Mouse (Mus musculus) heart, embryonic 11.5 days (tissue): ENCODE results near the gene Wdr76. TPM values are rescaled to one million over a fixed set of nuclear protein-coding genes. Genes with fewer than 3 reads are reported as not detected.
A peak's percentile ranks its signal among the peaks of the same experiment; 100 is the strongest.
"Not testable (repeated sequence)": the region's sequence is repeated elsewhere in the genome, so short reads cannot be mapped to it uniquely, and the experiment has no call there.

Experiments
- ATAC-seq: fragments of 200-750 bp; cut with Nextera tagmentation; replicated peaks from 2 replicates; pipeline ENCODE4 v1.8.0; 2017; ENCODE audit warnings: moderate library complexity; ENCODE audit not compliant: insufficient number of reproducible peaks, low FRiP score, low TSS enrichment
- H3K27ac ChIP-seq: fragments of 300-500 bp; sonication (generic); 2 replicates; pipeline ENCODE4 v1.5.1; 2014; ENCODE audit warnings: mild to moderate bottlenecking, low read depth, low read length
- H3K27me3 ChIP-seq: fragments of 300-500 bp; sonication (generic); 2 replicates; pipeline ENCODE4 v1.6.1; 2014; ENCODE audit warnings: mild to moderate bottlenecking, low read length, mixed read lengths; ENCODE audit not compliant: control insufficient read depth, insufficient read depth
- H3K36me3 ChIP-seq: fragments of 300-500 bp; sonication (generic); 2 replicates; pipeline ENCODE4 v1.6.1; 2014; ENCODE audit warnings: mild to moderate bottlenecking, low read length, moderate library complexity, mixed read lengths; ENCODE audit not compliant: control insufficient read depth, insufficient read depth
- H3K4me1 ChIP-seq: fragments of 300-500 bp; sonication (generic); 2 replicates; pipeline ENCODE4 v1.6.1; 2014; ENCODE audit warnings: low read length; ENCODE audit not compliant: control insufficient read depth, insufficient read depth
- H3K4me2 ChIP-seq: fragments of 300-500 bp; sonication (generic); 2 replicates; pipeline ENCODE4 v1.6.1; 2014; ENCODE audit warnings: mild to moderate bottlenecking, moderate library complexity
- H3K4me3 ChIP-seq: fragments of 300-500 bp; sonication (generic); 2 replicates; pipeline ENCODE4 v1.5.1; 2014; ENCODE audit warnings: low read depth, low read length
- H3K9ac ChIP-seq: fragments of 300-500 bp; sonication (generic); 2 replicates; pipeline ENCODE4 v1.6.1; 2014; ENCODE audit warnings: mild to moderate bottlenecking, low read depth, low read length, moderate library complexity
- H3K9me3 ChIP-seq: fragments of 300-500 bp; sonication (generic); replicated peaks from 2 replicates; pipeline ENCODE4 v1.6.1; 2016; ENCODE audit warnings: low read length; ENCODE audit not compliant: control insufficient read depth
- WGBS: fragments of 180-500 bp; shearing (Covaris S2); extraction: QIAGEN DNeasy Blood & Tissue Kit; methylation state at CpG from one replicate; pipeline ENCODE4 v1.1.7; 2014; ENCODE audit not compliant: insufficient replicate concordance; 5-methylcytosine and 5-hydroxymethylcytosine counted together
- polyA plus RNA-seq: library from polyadenylated mRNA; unstranded; fragments of >200 nt; fragmentation: Nextera tagmentation; extraction: Ambion mirVana; gene quantifications from 2 replicates; pipeline ENCODE4 v1.2.1, GENCODE M21; 2014

Wdr76 gene
- polyA plus RNA-seq, 1 experiment from 2014 or later, result 10.0 TPM

DNA sequence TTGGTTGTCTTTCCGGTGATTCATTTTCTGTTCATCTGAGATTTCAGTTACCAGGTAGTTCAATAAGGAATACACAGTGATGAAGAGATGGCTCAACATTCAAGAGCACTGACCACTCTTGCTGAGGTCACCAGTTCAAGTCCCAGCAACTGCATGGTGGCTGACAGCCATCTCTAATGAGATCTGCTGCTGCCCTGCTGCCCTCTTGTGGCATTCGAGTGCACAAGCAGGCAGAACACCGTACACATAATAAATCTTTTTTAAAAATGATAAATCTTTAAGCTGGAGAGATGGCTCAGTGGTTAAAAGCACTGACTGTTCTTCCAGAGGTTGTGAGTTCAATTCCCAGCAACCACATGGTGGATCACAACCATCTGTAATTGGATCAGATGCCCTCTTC is 26.0 kb upstream of the Wdr76 start:
- Histone ChIP-seq H3K4me1 (no peaks in the 10 kb centered on the region), H3K27me3 (no peaks in the 10 kb centered on the region), H3K27ac (no peak overlapping the region), H3K4me3 (no peak overlapping the region), H3K4me2 (no peak overlapping the region), H3K36me3 (no peaks in the 10 kb centered on the region), H3K9ac (no peak overlapping the region), H3K9me3 (no peaks in the 10 kb centered on the region)
- WGBS, result 60% methylated on average over 3 of the region's 3 CpGs
- no peak for ATAC-seq

GRCm38 (mm10) chr2:121480916-121481315 is 25.6 kb upstream of the Wdr76 start:
- not testable (repeated sequence) for H3K4me2 ChIP-seq, H3K4me1 ChIP-seq, H3K27me3 ChIP-seq, H3K9me3 ChIP-seq, H3K27ac ChIP-seq, H3K4me3 ChIP-seq, H3K36me3 ChIP-seq, H3K9ac ChIP-seq, ATAC-seq
- WGBS, result 78% methylated on average over 13 of the region's 13 CpGs

DNA sequence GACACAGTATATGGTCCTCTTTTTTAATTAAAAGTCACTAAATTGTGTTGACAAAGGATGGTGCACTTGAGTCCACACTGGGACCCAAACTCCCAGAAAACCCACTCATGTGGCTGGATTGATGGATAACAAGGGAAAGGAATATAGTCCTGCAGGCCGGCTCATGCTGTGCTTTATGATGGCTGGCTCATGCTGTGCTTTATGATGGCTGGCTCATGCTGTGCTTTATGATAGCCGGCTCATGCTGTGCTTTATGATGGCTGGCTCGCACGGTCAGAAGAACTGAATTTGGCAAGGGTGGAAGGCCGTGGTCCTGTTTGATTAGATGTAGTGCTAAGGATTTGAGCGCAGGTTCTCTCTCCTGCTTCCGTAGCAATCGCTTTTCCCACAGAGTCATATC is 22.9 kb upstream of the Wdr76 start:
- no peak overlapping the region for H3K4me2 ChIP-seq
- 77% methylated on average over 8 of the region's 8 CpGs for WGBS
- no peaks in the 10 kb centered on the region for H3K4me1 ChIP-seq
- H3K9me3 ChIP-seq, result no peaks in the 10 kb centered on the region
- ATAC-seq, result no peak
- H3K36me3 ChIP-seq, result no peaks in the 10 kb centered on the region
- H3K27me3 ChIP-seq, result no peaks in the 10 kb centered on the region
- no peak overlapping the region for H3K9ac ChIP-seq
- H3K4me3 ChIP-seq, result no peak overlapping the region
- H3K27ac ChIP-seq, result no peak overlapping the region

- H3K27ac ChIP-seq, H3K4me1 ChIP-seq, ATAC-seq, H3K36me3 ChIP-seq, H3K4me2 ChIP-seq, H3K9me3 ChIP-seq, H3K27me3 ChIP-seq, H3K4me3 ChIP-seq, H3K9ac ChIP-seq: not testable (repeated sequence)
- WGBS, result 71% methylated on average over 1 of the region's 2 CpGs
Measured at GRCm38 (mm10) chr2:121484403-121484802, 22.1 kb upstream of the Wdr76 start.

DNA sequence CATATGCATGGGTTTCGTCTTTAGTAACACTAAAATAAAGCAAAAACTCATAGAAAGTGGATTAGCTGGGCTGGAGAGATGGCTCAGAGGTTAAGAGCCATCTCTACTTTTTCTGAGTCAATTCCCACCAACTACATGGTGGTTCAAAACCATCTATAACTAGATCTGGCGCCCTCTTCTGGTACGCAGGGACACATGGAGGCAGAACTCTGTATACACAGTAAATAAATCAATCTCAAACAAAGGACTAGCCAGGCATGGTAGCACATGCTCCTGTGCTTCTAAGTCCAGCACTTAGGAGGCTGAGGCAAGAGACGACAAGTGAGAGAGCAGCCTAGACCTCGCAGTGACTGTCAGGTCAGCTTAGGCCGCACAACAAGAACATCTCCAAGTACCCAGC is 5.0 kb upstream of the Wdr76 start:
- not testable (repeated sequence) for H3K4me3 ChIP-seq, H3K4me1 ChIP-seq, H3K4me2 ChIP-seq, H3K9me3 ChIP-seq, ATAC-seq, H3K36me3 ChIP-seq, H3K27ac ChIP-seq, H3K9ac ChIP-seq, H3K27me3 ChIP-seq
- WGBS, result 78% methylated on average over 1 of the region's 6 CpGs

DNA sequence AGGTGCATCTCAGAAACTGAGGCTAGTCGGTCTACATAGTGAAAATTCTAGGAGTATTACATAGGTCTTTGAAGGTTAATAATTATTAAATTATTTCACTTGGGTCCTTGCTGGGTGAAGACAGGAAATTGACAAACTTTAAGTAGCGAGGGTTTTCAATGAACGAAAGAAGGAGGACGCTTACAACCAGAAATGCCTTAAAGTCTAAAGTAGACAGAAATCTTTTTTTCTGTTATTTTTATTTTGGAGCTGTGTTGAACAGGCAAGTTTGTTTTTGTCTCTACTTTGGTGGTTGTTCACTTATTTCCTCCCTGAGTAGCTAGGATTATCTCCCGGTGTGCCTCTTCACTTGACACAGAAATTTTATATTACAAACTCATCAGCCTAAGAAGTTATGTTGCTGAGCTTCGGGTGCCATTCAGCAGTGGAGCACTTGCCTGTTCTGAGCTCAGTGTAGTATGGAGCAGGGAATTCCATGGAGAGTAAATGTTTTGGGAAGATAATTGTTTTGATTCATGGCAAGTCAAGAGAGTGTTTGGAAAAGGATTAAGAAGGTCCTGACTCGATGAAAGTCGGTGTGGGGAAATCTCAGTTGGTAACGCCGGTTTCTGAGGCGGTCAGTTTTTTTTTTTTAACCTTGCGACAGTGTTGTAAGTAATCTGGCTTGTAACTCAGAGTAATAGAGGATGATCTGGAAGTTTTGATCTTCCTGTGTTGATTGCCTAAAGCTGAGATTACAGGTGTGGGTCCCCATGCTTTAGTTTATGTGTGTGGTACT is 839 bp downstream of the Wdr76 start:
- no peak for ATAC-seq
- peak overlapping the region; percentile 77 for H3K9ac ChIP-seq
- H3K27ac ChIP-seq, result no peak overlapping the region
- H3K4me1 ChIP-seq, result peaks cover 7% of the 10 kb centered on the region; the same call in 1 of the 2 replicates
- H3K4me2 ChIP-seq, result peak overlapping the region; percentile 77
- no peaks in the 10 kb centered on the region for H3K36me3 ChIP-seq
- H3K27me3 ChIP-seq, result no peaks in the 10 kb centered on the region
- no peaks in the 10 kb centered on the region for H3K9me3 ChIP-seq
- 23% methylated on average over 12 of the region's 12 CpGs for WGBS
- peak overlapping the region; percentile 65 for H3K4me3 ChIP-seq

- H3K4me3 ChIP-seq, result peak overlapping the region; percentile 65
- 81% methylated on average over 2 of the region's 2 CpGs for WGBS
- H3K9ac ChIP-seq, result peak overlapping the region; percentile 39; the same call in 1 of the 2 replicates
- H3K27me3 ChIP-seq, result no peaks in the 10 kb centered on the region
- peaks cover 7% of the 10 kb centered on the region; the same call in 1 of the 2 replicates for H3K4me1 ChIP-seq
- H3K9me3 ChIP-seq, result no peaks in the 10 kb centered on the region
- peak overlapping the region; percentile 77 for H3K4me2 ChIP-seq
- no peak overlapping the region for H3K27ac ChIP-seq
- ATAC-seq, result no peak
- no peaks in the 10 kb centered on the region for H3K36me3 ChIP-seq
Measured at GRCm38 (mm10) chr2:121507951-121508330, 1.4 kb downstream of the Wdr76 start.

DNA sequence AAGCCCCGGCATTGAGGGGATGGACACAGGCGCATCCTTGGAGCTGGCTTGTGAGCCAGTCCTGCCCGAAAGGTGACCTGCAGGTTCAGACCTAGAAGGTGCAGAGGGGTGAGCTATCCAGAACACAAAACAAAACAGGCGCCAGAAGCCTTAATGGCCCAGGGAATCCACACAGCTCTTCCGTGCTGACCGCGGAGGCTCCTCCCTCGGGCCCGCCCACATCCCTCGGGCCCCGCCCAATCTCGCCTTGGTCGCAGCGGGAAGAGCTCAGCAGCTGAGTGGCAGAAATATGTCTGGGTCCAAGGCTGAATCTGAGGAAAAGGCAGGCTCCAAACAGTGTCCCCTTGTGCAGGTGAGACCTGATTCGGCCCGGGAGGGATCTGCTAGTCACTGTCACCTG is 3.1 kb downstream of the Wdr76 start:
- H3K27ac ChIP-seq, result no peak overlapping the region
- H3K9me3 ChIP-seq, result no peaks in the 10 kb centered on the region
- H3K27me3 ChIP-seq, result no peaks in the 10 kb centered on the region
- peak overlapping the region; percentile 54 for H3K9ac ChIP-seq
- peaks cover 7% of the 10 kb centered on the region; the same call in 1 of the 2 replicates for H3K4me1 ChIP-seq
- WGBS, result 13% methylated on average over 16 of the region's 16 CpGs
- ATAC-seq, result peak; percentile 69; the same call in 1 of the 2 replicates
- peak overlapping the region; percentile 33 for H3K4me3 ChIP-seq
- peaks cover 4% of the 10 kb centered on the region; the same call in 1 of the 2 replicates for H3K36me3 ChIP-seq
- peak overlapping the region; percentile 63 for H3K4me2 ChIP-seq

DNA sequence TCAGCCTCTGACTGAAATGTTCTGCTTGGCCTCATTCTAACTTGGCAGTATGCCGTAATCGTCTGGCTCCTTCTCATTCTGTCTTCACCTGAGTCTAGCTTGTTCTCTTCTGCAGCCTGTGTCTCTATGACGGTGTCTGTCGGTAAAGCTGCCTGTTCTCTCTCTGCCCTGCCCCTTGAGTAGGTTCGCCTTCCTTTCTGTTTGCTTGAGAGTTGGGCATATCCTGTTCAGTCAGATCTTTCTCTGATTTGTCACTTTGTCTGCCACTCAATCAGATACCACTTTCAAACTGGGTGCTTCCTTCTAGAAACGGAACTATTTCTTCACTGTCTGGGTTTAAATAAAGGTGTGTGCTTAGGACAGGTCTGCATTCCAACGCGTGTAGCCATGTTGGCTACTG is 4.9 kb downstream of the Wdr76 start:
- Histone ChIP-seq H3K36me3 (peaks cover 4% of the 10 kb centered on the region; the same call in 1 of the 2 replicates), H3K4me1 (peaks cover 7% of the 10 kb centered on the region; the same call in 1 of the 2 replicates), H3K27me3 (no peaks in the 10 kb centered on the region), H3K4me3 (no peak overlapping the region), H3K9ac (no peak overlapping the region), H3K27ac (no peak overlapping the region), H3K9me3 (no peaks in the 10 kb centered on the region), H3K4me2 (no peak overlapping the region)
- no peak for ATAC-seq
- WGBS, result 94% methylated on average over 8 of the region's 8 CpGs
